Mouse (Mus musculus) Patski (cell line): ENCODE data around the gene Ptpn11. TPM values are rescaled to one million over a fixed set of nuclear protein-coding genes. Genes with fewer than 3 reads are reported as not detected.

Experiments
- ATAC-seq: fragments of 100-300 bp; one replicate; pipeline ENCODE4 v1.8.0; 2021
- CTCF ChIA-PET: fragments of 350-600 bp; sonication (Branson Sonifier 250); formaldehyde crosslinking; loops from one replicate; lab custom pipeline; 2022; ENCODE audit warnings: inconsistent platforms; lab: Charles Lee
- POLR2A ChIA-PET: fragments of 350-600 bp; sonication (Branson Sonifier 250); formaldehyde crosslinking; loops from one replicate; lab custom pipeline; 2022; ENCODE audit warnings: antibody characterized with exemption, inconsistent platforms; lab: Charles Lee
- DNase-seq: peaks from one replicate; pipeline ENCODE4 v3.0.0-alpha.2; 2011; ENCODE audit warnings: low read depth, low spot score
- H3K27me3 ChIP-seq: fragments of 371-371 bp; one replicate; pipeline ENCODE4 v1.5.1; 2021
- CTCF ChIP-seq: fragments of 100-300 bp; IDR thresholded peaks from one replicate; pipeline ENCODE4 v1.5.1; 2021
- in situ Hi-C: fragments of 300-500 bp; cut with MboI; formaldehyde crosslinking; loops from 3 replicates; pipeline ENCODE4 v1.11.1; 2018; ENCODE audit warnings: low pct_unique_long_range_greater_than_20kb, mixed read lengths
- polyA plus RNA-seq: library from polyadenylated mRNA; unstranded; gene quantifications from one replicate; pipeline ENCODE4 v1.2.3, GENCODE M21; 2021

Ptpn11 gene
- polyA plus RNA-seq, 1 experiment from 2014 or later = 131 TPM

GRCm38 (mm10) chr5:121122036-121122435 lies 69.2 kb downstream of the Ptpn11 start:
- ChIA-PET POLR2A (no interaction called here), CTCF (no interaction called here)
- DNase-seq (no peak), ATAC-seq (no peak)
- no peaks in the 10 kb centered on the region for H3K27me3 ChIP-seq
- no peak for TF ChIP-seq CTCF
- in situ Hi-C loops = no loop called here

DNA sequence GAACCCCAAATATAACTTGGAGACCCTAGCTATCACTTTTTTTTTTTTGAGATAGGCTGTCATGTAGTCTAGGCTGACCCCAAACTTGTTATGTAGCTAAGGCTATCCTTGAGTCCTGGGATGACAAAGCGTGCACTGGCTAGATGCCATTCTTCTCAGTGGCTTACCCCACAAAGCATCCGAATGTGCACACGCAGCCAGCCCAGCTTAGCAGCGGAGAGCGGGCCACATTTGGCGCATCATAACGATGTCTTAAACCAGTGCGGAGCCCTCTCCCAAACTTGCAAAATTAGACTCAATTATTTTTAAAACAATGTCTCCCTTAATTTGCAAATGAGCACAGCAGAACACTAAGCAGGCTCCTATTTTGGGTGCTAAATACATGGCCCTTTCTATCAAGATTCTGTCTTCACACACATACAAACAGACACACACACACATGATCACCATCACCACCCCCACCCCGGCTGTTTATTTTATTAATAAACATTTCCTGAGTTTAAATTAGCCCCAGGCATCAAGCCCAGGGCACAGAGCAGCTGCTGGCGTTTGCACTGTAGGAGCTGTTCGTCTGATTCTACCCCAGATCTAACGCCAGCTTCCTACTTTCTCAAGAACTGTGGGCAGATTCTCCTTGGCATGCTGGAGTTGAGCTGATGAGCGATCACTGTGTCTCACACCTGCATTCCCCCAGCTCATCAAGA lies 71.7 kb downstream of the Ptpn11 start:
- TF ChIP-seq CTCF = no peak
- ChIA-PET POLR2A (no interaction called here), CTCF (interaction anchor here (1.3 to 1.4 kb wide), 2 partner anchors 11 to 13 kb away, joined by 3 to 4 read pairs; no protein-coding TSS in a partner anchor)
- H3K27me3 ChIP-seq = no peaks in the 10 kb centered on the region
- in situ Hi-C loops = no loop called here
- DNase-seq = no peak
- no peak for ATAC-seq

GRCm38 (mm10) chr5:121118345-121118744 lies 72.9 kb downstream of the Ptpn11 start:
- ATAC-seq = no peak
- no peaks in the 10 kb centered on the region for H3K27me3 ChIP-seq
- no peak for DNase-seq
- CTCF ChIA-PET = interaction anchor here (1.3 to 1.4 kb wide), 2 partner anchors 12 kb away, joined by 3 to 4 read pairs; no protein-coding TSS in a partner anchor
- POLR2A ChIA-PET = interaction anchor here (0.9 kb wide), 1 partner anchor 9 kb away, joined by 3 read pairs; no protein-coding TSS in a partner anchor
- no peak for TF ChIP-seq CTCF
- in situ Hi-C loops = no loop called here

DNA sequence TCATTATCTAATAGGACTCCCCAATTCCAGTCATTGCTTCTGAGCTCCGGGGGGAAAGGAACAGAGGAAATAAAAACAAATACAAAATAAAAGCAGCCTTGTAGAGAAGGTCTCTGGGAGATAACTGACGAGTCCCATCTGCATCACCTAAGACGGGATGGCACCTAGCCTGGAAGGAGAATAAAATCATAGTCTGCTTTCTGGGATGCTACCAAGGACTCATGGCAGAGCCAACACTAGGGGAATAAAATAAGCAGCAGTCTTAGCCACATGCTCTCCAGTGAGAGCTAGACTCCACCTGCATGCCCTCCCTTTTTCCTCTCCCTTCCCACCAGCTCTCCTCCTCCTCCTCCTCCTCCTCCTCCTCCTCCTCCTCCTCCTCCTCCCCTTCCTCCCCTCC lies 74.3 kb downstream of the Ptpn11 start:
- DNase-seq = no peak
- POLR2A ChIA-PET = no interaction called here
- no peak for ATAC-seq
- CTCF ChIA-PET = no interaction called here
- TF ChIP-seq CTCF = no peak
- no peaks in the 10 kb centered on the region for H3K27me3 ChIP-seq
- in situ Hi-C loops = no loop called here

DNA sequence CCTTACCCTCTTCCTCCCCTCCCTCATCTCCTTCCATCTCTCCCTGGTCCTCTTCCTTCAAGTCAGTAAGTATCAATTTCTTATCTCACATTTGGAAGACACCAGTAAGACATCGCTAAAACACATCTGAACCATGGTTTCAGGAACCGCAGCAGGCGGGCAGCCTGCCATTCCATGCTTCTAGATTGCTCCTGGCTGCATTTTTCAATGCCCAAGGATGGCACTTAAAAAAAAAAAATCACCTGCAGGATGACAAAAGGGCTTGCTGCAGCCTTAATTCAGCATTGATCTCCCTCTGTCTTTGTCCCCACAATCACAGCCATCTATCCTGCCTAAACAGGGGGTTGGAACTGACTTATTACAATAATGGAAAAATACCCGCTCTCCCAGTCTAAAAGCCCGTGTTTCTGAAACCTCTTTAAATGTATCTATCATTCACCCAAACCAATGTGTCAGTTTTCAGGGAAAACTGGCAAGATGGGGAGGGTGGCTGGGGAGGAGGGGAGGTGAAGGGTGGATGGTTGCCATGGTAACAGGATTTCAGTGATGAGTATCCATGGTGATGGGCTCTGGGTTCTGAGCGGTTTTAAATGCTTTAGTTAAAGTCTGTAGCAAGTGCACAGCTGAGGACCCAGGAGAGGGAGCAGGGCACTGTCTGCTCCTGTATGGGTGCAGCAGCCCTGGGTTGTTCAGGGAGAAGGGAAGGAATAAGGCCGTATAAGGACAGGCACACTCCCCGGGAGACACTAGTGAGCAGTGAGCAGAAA lies 75.6 kb downstream of the Ptpn11 start:
- POLR2A ChIA-PET = no interaction called here
- H3K27me3 ChIP-seq = no peaks in the 10 kb centered on the region
- no peak for DNase-seq
- TF ChIP-seq CTCF = no peak
- no peak for ATAC-seq
- in situ Hi-C loops = no loop called here
- CTCF ChIA-PET = no interaction called here

DNA sequence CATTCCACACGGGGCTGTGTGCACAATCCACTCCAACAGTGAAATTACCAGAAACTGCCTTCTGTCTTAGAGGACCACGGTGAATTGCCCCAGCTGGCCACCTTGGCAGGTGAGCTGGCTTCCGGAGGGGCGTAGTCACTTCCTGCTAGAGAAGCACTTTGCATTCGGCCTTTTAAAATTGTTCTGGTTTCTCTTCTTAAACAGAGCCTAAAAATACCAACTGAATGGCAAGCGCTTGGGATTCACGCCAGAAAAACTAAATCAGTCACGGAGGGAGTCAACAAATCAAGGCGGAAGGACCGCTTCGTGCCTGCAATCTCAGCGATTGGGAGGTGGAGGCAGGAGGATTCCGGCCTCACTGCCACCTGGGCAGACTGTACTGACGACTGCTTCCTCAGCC lies 77.0 kb downstream of the Ptpn11 start:
- ATAC-seq = no peak
- CTCF ChIA-PET = no interaction called here

DNA sequence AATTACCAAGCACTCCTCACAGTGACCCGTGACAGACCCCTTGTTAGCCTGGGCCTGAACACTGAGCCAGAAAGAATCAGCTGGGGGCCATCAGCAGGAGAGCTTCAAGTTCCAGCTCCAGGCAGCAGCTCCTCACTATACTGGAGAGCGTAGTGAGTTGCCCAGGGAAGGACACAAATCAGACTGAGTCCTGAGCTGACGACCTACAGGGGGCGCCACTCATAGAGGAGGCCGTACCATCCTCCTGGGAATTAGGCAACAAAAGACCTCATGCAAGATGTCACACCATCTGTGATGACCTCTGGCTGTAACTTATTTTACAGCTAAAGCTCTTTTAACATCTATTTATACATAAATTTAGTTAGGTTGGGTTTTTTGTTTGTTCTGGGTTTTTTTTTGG lies 78.8 kb downstream of the Ptpn11 start:
- ATAC-seq (no peak), DNase-seq (no peak)
- in situ Hi-C loops = no loop called here
- CTCF ChIA-PET = no interaction called here
- POLR2A ChIA-PET = interaction anchor here (1.0 kb wide), 1 partner anchor 12 kb away, joined by 3 read pairs; no protein-coding TSS in a partner anchor
- no peak for TF ChIP-seq CTCF
- H3K27me3 ChIP-seq = no peaks in the 10 kb centered on the region

More for the DNA sequence above, 77.0 kb downstream of the Ptpn11 start:
- H3K27me3 ChIP-seq = no peaks in the 10 kb centered on the region
- POLR2A ChIA-PET = no interaction called here
- no peak for TF ChIP-seq CTCF
- in situ Hi-C loops = no loop called here
- no peak for DNase-seq

GRCm38 (mm10) chr5:121111106-121111915 lies 79.9 kb downstream of the Ptpn11 start:
- no peak for DNase-seq
- no peak for TF ChIP-seq CTCF
- ChIA-PET POLR2A (no interaction called here), CTCF (no interaction called here)
- H3K27me3 ChIP-seq = no peaks in the 10 kb centered on the region
- ATAC-seq = no peak
- in situ Hi-C loops = no loop called here

- ATAC-seq (no peak), DNase-seq (no peak)
- in situ Hi-C loops = no loop called here
- ChIA-PET POLR2A (no interaction called here), CTCF (no interaction called here)
- no peak for TF ChIP-seq CTCF
- no peaks in the 10 kb centered on the region for H3K27me3 ChIP-seq
Observed at GRCm38 (mm10) chr5:121109185-121109584, 82.0 kb downstream of the Ptpn11 start.

GRCm38 (mm10) chr5:121106913-121107312 lies 84.3 kb downstream of the Ptpn11 start:
- H3K27me3 ChIP-seq = no peaks in the 10 kb centered on the region
- in situ Hi-C loops = no loop called here
- DNase-seq = no peak
- no peak for TF ChIP-seq CTCF
- ChIA-PET POLR2A (no interaction called here), CTCF (interaction anchor here (0.6 kb wide), 1 partner anchor 12 kb away, joined by 3 read pairs; no protein-coding TSS in a partner anchor)
- ATAC-seq = no peak
